Mouse (Mus musculus) spleen, adult 2 months (tissue): ENCODE measurements at regions not wholly inside any gene's neighbourhood (a gene's known extent, or its start where the extent isn't known, plus 50 kb on each side); places are given as distances from the start of the nearest gene placed in this dataset.

Experiments
- CTCF ChIP-seq: fragments of 200-500 bp; IDR thresholded peaks from 2 replicates; pipeline ENCODE4 v1.5.1; 2011; ENCODE audit warnings: mild to moderate bottlenecking, inconsistent platforms; ENCODE audit not compliant: insufficient read depth, insufficient read length, insufficient replicate concordance; ENCODE audit errors: extremely low read depth
- POLR2A ChIP-seq: fragments of 200-500 bp; IDR thresholded peaks from 2 replicates; pipeline ENCODE4 v1.6.1; 2011; ENCODE audit warnings: low read depth, low read length, inconsistent platforms

- TF ChIP-seq CTCF (no peak), POLR2A (no peak)
Measured at GRCm38 (mm10) chr2:103864254-103864653, 66.8 kb upstream of the Caprin1 start.
